Mouse (Mus musculus) adrenal gland, postnatal 4 days (tissue): Measurements from ENCODE around the gene Sult1d1. TPM values are rescaled to one million over a fixed set of nuclear protein-coding genes. Genes with fewer than 3 reads are reported as not detected.

Source experiments
- microRNA-seq: library from miRNA; unstranded; fragments of <30 nt; microRNA quantifications from one replicate; pipeline ENCODE4 v1.2.0, GENCODE M21; 2021
- total RNA-seq, 2 experiments: library from RNA; stranded (reverse); gene quantifications; 2 replicates each; pipeline ENCODE4 v1.2.3; 2021

Gene Sult1d1
- total RNA-seq, 2 experiments from 2014 or later = 4.1 to 13.1 TPM

Small RNAs within 50 kb of the gene (microRNA-seq; reads per million reads assigned to microRNA genes)
- gene Mir3969 = not detected

Other genes starting within 250 kb of the Sult1d1 start
- gene Ugt2a3, start 231.8 kb downstream of the Sult1d1 start, total RNA-seq = under 1 TPM in 1 of 2 experiments, not detected in 1; 0.79 TPM
- under 1 TPM; 0.25 to 0.42 TPM for gene Ugt2b38, start 144.8 kb downstream of the Sult1d1 start, total RNA-seq
- not detected for gene Ugt2a2, start 86.8 kb downstream of the Sult1d1 start, total RNA-seq
- not detected for gene Gm43638, start 82.2 kb downstream of the Sult1d1 start, total RNA-seq
- not detected for gene Ugt2a1, start 78.2 kb downstream of the Sult1d1 start, total RNA-seq
- under 1 TPM; 0.56 to 0.99 TPM for gene Sult1b1, start 30.8 kb downstream of the Sult1d1 start, total RNA-seq
- gene Sult1e1, start 22.6 kb upstream of the Sult1d1 start, total RNA-seq = under 1 TPM; 0.31 to 0.59 TPM
- not detected for gene Csn1s1, start 97.2 kb upstream of the Sult1d1 start, total RNA-seq
- not detected for gene Csn2, start 130.6 kb upstream of the Sult1d1 start, total RNA-seq
- not detected for gene Csn1s2a, start 205.5 kb upstream of the Sult1d1 start, total RNA-seq
- not detected for gene Csn1s2b, start 239.1 kb upstream of the Sult1d1 start, total RNA-seq